ENCODE assay signal across 14 mouse cellular contexts in the genomic region with DNA sequence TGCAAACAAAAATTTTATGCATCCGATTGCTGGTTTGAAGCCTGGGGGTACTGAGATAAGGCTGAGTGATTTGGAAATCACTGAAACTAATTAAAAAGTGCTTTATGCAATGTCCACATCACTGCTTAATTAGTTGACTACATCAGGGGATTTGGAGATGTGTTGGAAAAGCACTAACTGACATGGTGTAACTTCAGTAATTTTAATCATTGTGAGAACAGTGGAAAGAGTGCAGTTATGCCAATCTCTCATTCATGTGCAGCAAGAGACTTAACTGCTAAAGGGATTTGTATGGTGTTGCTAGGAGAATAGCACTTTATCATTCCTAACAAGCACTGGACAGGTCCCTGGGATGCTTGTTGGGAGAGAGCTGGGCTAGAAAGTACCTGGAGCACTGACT.
"Had no signal": no experiment of that assay in that cellular context is flagged by ENCODE, and none has a peak within 500 bp of the region (broad histone marks: within the 10 kb centered on the region; RNA-seq: fewer than 3 reads in every experiment).

No protein-coding gene starts in this region.

- H3K4me1 ChIP-seq: limb, embryonic 15.5 days; liver, embryonic 12.5 days; megakaryocyte, embryonic 14.5 days had no signal

- H3K36me3 ChIP-seq: limb, embryonic 15.5 days; liver, embryonic 12.5 days had no signal

- H3K27me3 ChIP-seq: limb, embryonic 15.5 days; liver, embryonic 12.5 days; megakaryocyte, embryonic 14.5 days had no signal

- H3K4me3 ChIP-seq: layer of hippocampus, adult 2 months; left cerebral cortex, adult 2 months; limb, embryonic 15.5 days; liver, embryonic 12.5 days; megakaryocyte, embryonic 14.5 days had no signal

- H3K9ac ChIP-seq: limb, embryonic 15.5 days; liver, embryonic 12.5 days; lung, embryonic 14.5 days had no signal

- H3K4me2 ChIP-seq: limb, embryonic 15.5 days; liver, embryonic 12.5 days; lung, embryonic 14.5 days had no signal

- ATAC-seq: liver, embryonic 12.5 days had no signal

- H3K27ac ChIP-seq: kidney, postnatal 0 days; layer of hippocampus, adult 2 months; left cerebral cortex, adult 2 months; limb, embryonic 15.5 days; liver, embryonic 12.5 days; macrophage had no signal

- H3K9me3 ChIP-seq: limb, embryonic 15.5 days; liver, embryonic 12.5 days; megakaryocyte, embryonic 14.5 days had no signal

- DNase-seq: kidney, adult 11 months; kidney, adult 9 months; kidney, postnatal 36 days; lung, embryonic 14.5 days; lung, postnatal 10 days; right cerebral cortex, postnatal 25 days; thymus, postnatal 36 days had no signal
